Mouse (Mus musculus) granulocyte monocyte progenitor cell, adult 5-6 weeks (primary cell): ENCODE measurements around the gene Smad5. TPM values are rescaled to one million over a fixed set of nuclear protein-coding genes. Genes with fewer than 3 reads are reported as not detected.

Experiments
- ATAC-seq: replicated peaks from 2 replicates; pipeline ENCODE4 v1.8.0; 2016; ENCODE audit warnings: mild to moderate bottlenecking, moderate TSS enrichment, inconsistent platforms; ENCODE audit not compliant: poor library complexity, severe bottlenecking
- total RNA-seq, 2 experiments: library from RNA; stranded (forward) in 1 of 2; stranded (reverse) in 1 of 2; fragments of 200-712, 200-1000 nt in 1 of 2; fragments of >200 nt in 1 of 2; fragmentation: Nextera tagmentation in 1 of 2; gene quantifications; 2 replicates each; pipeline ENCODE4 v1.2.3; 2014 to 2017

Gene Smad5
- total RNA-seq, 2 experiments from 2014 or later = 27.1 to 52.0 TPM

- ATAC-seq = no peak
Observed at GRCm38 (mm10) chr13:56752474-56753191, 49.8 kb downstream of the Smad5 start.

GRCm38 (mm10) chr13:56753192-56753951 is 50.6 kb downstream of the Smad5 start, which contains the start of gene Gm45623:
Gm45623 (minus strand) TSS chr13:56753827.
- no peak for ATAC-seq

GRCm38 (mm10) chr13:56755871-56756270 is 53.1 kb downstream of the Smad5 start:
- ATAC-seq = 0 out of 2 replicates have a peak, but pooled peaks have one; percentile 21

GRCm38 (mm10) chr13:56757201-56757600 is 54.4 kb downstream of the Smad5 start:
- no peak for ATAC-seq

GRCm38 (mm10) chr13:56758492-56758891 is 55.7 kb downstream of the Smad5 start:
- ATAC-seq = peak; percentile 67

GRCm38 (mm10) chr13:56762446-56763229 is 59.8 kb downstream of the Smad5 start:
- no peak for ATAC-seq

- ATAC-seq = peak; percentile 85
Observed at GRCm38 (mm10) chr13:56765284-56766032, 62.6 kb downstream of the Smad5 start.

GRCm38 (mm10) chr13:56766211-56766610 is 63.4 kb downstream of the Smad5 start:
- ATAC-seq = no peak

- ATAC-seq = no peak
Observed at GRCm38 (mm10) chr13:56769431-56769830, 66.6 kb downstream of the Smad5 start.

GRCm38 (mm10) chr13:56770136-56770578 is 67.3 kb downstream of the Smad5 start:
- no peak for ATAC-seq

- no peak for ATAC-seq
Observed at GRCm38 (mm10) chr13:56770786-56771185, 68.0 kb downstream of the Smad5 start.

- 0 out of 2 replicates have a peak, but pooled peaks have one; percentile 13 for ATAC-seq
Observed at GRCm38 (mm10) chr13:56772592-56772991, 69.8 kb downstream of the Smad5 start.

- ATAC-seq = no peak
Observed at GRCm38 (mm10) chr13:56773262-56773870, 70.6 kb downstream of the Smad5 start.

GRCm38 (mm10) chr13:56774304-56774703 is 71.5 kb downstream of the Smad5 start:
- peak; percentile 82 for ATAC-seq

- ATAC-seq = no peak
Observed at GRCm38 (mm10) chr13:56780746-56781469, 78.1 kb downstream of the Smad5 start.

- no peak for ATAC-seq
Observed at GRCm38 (mm10) chr13:56781697-56782096, 78.9 kb downstream of the Smad5 start.

GRCm38 (mm10) chr13:56782621-56783020 is 79.8 kb downstream of the Smad5 start:
- ATAC-seq = no peak

- ATAC-seq = no peak
Observed at GRCm38 (mm10) chr13:56790683-56791082, 87.9 kb downstream of the Smad5 start.
